Mouse (Mus musculus): Measurements from ENCODE around the gene Olfr884. TPM values are rescaled to one million over a fixed set of nuclear protein-coding genes. Genes with fewer than 3 reads are reported as not detected.

Gene Olfr884
- total RNA-seq (2015) (not detected in 2 replicates), total RNA-seq (2017) (not detected in 2 replicates)

DNA sequence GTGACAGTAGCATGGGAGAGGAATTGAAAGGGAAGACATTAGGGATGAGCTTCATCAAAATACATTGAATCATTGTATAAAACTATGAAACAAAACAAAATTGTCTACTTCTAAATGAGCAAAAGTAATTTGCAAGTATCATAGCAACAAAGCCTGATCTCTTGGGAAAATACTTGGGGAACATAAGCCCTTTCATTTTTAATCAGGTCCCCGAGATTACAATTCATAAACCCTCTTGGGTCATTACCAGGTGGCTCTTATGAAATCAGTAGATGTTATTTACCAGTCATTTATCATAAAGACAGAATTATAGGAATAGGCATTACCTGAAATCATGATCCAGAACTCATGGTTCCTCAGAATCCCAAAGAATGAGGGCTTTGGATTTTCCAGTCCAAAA is at the start of gene Olfr884:
Gene Olfr884, plus strand, starts transcription at position 301 of the 400 bp plus-strand sequence.
- no peak for ATAC-seq (ENCODE audit: poor library complexity, severe bottlenecking)

DNA sequence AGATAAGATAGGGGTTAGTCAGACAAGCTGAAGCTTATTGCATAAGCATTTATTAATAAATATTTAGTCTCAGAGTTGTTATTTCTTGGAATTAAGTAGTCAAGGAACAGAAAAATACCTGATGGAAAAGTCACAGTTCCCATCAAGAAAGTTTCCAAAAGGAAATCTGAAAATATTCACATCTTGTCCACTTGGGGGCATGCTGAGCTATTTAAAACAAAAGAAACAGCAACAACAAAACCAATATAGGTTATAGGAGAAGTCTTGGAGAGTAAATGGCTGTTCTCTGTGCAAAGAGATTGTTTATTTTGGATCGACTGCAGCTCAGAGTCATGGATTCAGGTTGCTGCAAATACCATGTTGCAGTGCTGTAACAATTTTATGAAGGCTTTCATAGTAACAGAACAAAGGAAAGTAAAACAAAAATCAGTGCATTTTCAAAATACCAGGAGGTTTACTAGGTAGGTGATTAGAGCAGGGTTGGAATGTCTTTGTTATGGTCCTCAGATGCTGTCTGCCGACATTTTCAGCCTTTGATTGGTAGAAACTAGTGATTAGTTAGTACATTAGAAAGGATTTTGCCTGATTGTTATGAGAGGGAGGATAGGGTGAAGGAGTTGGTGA is 47.7 kb upstream of the Olfr884 start:
- no peak for ATAC-seq (ENCODE audit: poor library complexity, severe bottlenecking)

DNA sequence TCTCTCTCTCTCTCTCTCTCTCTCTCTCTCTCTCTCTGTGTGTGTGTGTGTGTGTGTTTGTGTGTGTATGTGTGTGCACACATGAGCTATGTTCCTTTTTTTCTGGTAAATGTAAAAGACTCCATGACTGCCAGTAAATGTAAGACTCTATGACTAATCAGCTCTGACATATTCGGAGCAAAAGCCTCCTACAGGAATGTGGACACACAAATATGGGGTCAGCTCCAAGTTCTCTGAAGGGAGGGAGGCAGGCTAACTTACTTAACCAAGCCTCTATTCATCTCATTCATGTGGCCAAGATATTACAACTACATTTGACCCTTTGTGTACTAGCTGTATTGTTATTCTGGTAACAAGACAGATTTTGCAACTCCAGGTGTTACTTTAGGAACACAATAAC is 46.3 kb upstream of the Olfr884 start:
- no peak for ATAC-seq (ENCODE audit: poor library complexity, severe bottlenecking)

DNA sequence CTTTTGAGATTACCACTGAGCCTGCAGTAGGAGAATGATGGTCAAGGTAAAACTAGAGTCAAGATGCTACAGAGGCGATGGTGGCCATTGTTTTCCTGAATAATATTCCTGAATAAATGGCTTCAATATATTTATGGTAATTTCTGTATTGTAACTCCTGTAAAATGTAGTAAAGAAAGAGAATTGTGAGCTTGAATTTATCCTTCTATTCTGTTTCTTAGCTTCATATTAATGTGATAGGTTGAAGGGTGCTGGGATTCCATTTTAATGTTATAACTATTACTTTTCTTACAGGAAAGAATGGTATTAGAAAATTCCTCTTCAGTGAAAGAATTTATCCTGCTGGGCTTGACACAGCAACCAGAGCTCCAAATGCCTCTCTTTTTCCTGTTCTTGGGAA is 20.8 kb upstream of the Olfr884 start, which contains the start of gene Olfr883:
Gene Olfr883, plus strand, starts transcription at position 301 of the 400 bp plus-strand sequence.
- no peak for ATAC-seq (ENCODE audit: poor library complexity, severe bottlenecking)

DNA sequence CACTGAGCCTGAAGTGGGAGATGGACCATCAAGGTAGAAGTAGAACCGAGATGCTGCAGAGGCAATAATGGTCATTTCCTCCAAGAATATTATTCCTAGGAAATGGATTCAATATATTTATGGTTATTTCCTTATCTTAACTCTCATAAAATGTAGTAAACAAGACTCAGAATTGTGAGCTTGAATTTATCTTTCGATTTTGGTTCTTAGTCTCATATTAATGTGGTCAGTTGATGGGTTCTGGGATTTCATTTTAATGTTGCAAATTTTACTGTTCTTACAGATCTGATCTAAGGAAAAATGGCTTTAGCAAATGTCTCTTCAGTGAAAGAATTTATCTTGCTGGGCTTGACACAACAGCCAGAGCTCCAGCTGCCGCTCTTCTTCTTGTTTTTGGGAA is 14.7 kb downstream of the Olfr884 start, which contains the start of gene Olfr885:
Gene Olfr885, plus strand, starts transcription at position 301 of the 400 bp plus-strand sequence.
- no peak for ATAC-seq (ENCODE audit: poor library complexity, severe bottlenecking)

DNA sequence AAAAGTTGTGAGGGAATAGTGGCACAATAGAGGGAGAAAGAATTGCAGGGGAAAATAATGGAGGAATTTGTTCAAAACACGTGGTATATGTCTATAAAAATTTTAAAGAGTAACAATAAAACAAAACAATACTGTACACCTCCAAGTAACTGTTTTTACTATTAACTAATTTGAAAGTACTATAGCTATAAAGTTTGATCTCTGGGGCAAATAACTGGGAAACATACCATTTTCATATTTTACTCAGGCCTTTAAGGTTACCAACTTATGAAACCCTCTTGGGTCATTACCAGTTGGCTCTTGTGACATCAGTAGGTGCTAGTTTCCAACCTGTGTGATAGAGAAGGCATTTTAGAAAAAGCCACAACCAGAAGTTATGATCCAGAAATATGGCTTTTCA is 37.4 kb downstream of the Olfr884 start, which contains the start of gene Olfr887:
Gene Olfr887, plus strand, starts transcription at position 301 of the 400 bp plus-strand sequence.
- no peak for ATAC-seq (ENCODE audit: poor library complexity, severe bottlenecking)

Other genes starting within 250 kb of the Olfr884 start
- not detected in 2 replicates for gene Olfr876, start 243.5 kb upstream of the Olfr884 start, total RNA-seq (2015)
- not detected in 2 replicates for gene Olfr876, start 243.5 kb upstream of the Olfr884 start, total RNA-seq (2017)
- not detected in 2 replicates for gene Olfr877, start 192.3 kb upstream of the Olfr884 start, total RNA-seq (2015)
- not detected in 2 replicates for gene Olfr877, start 192.3 kb upstream of the Olfr884 start, total RNA-seq (2017)
- not detected in 2 replicates for gene Olfr145, start 149.8 kb upstream of the Olfr884 start, total RNA-seq (2015)
- gene Olfr145, start 149.8 kb upstream of the Olfr884 start, total RNA-seq (2017): not detected in 2 replicates
- not detected in 2 replicates for gene Olfr878, start 128.7 kb upstream of the Olfr884 start, total RNA-seq (2015)
- not detected in 2 replicates for gene Olfr878, start 128.7 kb upstream of the Olfr884 start, total RNA-seq (2017)
- not detected in 2 replicates for gene Olfr881, start 54.7 kb upstream of the Olfr884 start, total RNA-seq (2015)
- not detected in 2 replicates for gene Olfr881, start 54.7 kb upstream of the Olfr884 start, total RNA-seq (2017)
- not detected in 2 replicates for gene Olfr883, start 20.7 kb upstream of the Olfr884 start, total RNA-seq (2015)
- gene Olfr883, start 20.7 kb upstream of the Olfr884 start, total RNA-seq (2017): not detected in 2 replicates
- not detected in 2 replicates for gene Olfr885, start 14.8 kb downstream of the Olfr884 start, total RNA-seq (2015)
- not detected in 2 replicates for gene Olfr885, start 14.8 kb downstream of the Olfr884 start, total RNA-seq (2017)
- gene Olfr887, start 37.5 kb downstream of the Olfr884 start, total RNA-seq (2015): not detected in 2 replicates
- not detected in 2 replicates for gene Olfr887, start 37.5 kb downstream of the Olfr884 start, total RNA-seq (2017)
- not detected in 2 replicates for gene Olfr888, start 61.6 kb downstream of the Olfr884 start, total RNA-seq (2015)
- not detected in 2 replicates for gene Olfr888, start 61.6 kb downstream of the Olfr884 start, total RNA-seq (2017)
- not detected in 2 replicates for gene Olfr889, start 68.6 kb downstream of the Olfr884 start, total RNA-seq (2015)
- not detected in 2 replicates for gene Olfr889, start 68.6 kb downstream of the Olfr884 start, total RNA-seq (2017)
- not detected in 2 replicates for gene Olfr890, start 96.0 kb downstream of the Olfr884 start, total RNA-seq (2015)
- not detected in 2 replicates for gene Olfr890, start 96.0 kb downstream of the Olfr884 start, total RNA-seq (2017)
- gene Olfr891, start 134.3 kb downstream of the Olfr884 start, total RNA-seq (2015): not detected in 2 replicates
- gene Olfr891, start 134.3 kb downstream of the Olfr884 start, total RNA-seq (2017): not detected in 2 replicates
- not detected in 2 replicates for gene Olfr893, start 161.8 kb downstream of the Olfr884 start, total RNA-seq (2015)
- gene Olfr893, start 161.8 kb downstream of the Olfr884 start, total RNA-seq (2017): not detected in 2 replicates
- gene Olfr894, start 171.5 kb downstream of the Olfr884 start, total RNA-seq (2015): not detected in 2 replicates
- gene Olfr894, start 171.5 kb downstream of the Olfr884 start, total RNA-seq (2017): not detected in 2 replicates
- not detected in 2 replicates for gene Olfr143, start 206.2 kb downstream of the Olfr884 start, total RNA-seq (2015)
- gene Olfr143, start 206.2 kb downstream of the Olfr884 start, total RNA-seq (2017): not detected in 2 replicates
- not detected in 2 replicates for gene Olfr895, start 221.3 kb downstream of the Olfr884 start, total RNA-seq (2015)
- gene Olfr895, start 221.3 kb downstream of the Olfr884 start, total RNA-seq (2017): not detected in 2 replicates
- gene Olfr896-ps1, start 244.6 kb downstream of the Olfr884 start, total RNA-seq (2015): not detected in 2 replicates
- not detected in 2 replicates for gene Olfr896-ps1, start 244.6 kb downstream of the Olfr884 start, total RNA-seq (2017)